Mouse (Mus musculus) kidney, adult 2 months (tissue): ENCODE results near the gene Lsmem1. TPM values are rescaled to one million over a fixed set of nuclear protein-coding genes. Genes with fewer than 3 reads are reported as not detected.

Experiments used
- DNase-seq: peaks from one replicate; pipeline ENCODE4 v3.0.0; 2021
- H3K27ac ChIP-seq: fragments of 200-500 bp; 2 replicates; pipeline ENCODE4 v1.5.1; 2012; ENCODE audit warnings: low read depth, low read length, control low read depth, inconsistent platforms; ENCODE audit not compliant: insufficient read depth
- H3K27me3 ChIP-seq: fragments of 200-500 bp; replicated peaks from 2 replicates; pipeline ENCODE4 v1.6.1; 2012; ENCODE audit warnings: mild to moderate bottlenecking, moderate library complexity, low read length, inconsistent platforms; ENCODE audit not compliant: control insufficient read depth, insufficient read depth
- H3K36me3 ChIP-seq: fragments of 200-500 bp; 2 replicates; pipeline ENCODE4 v1.6.1; 2012; ENCODE audit warnings: mild to moderate bottlenecking, moderate library complexity, low read length, inconsistent platforms; ENCODE audit not compliant: control insufficient read depth, insufficient read depth
- H3K4me1 ChIP-seq: fragments of 200-500 bp; 2 replicates; pipeline ENCODE4 v1.6.1; 2011; ENCODE audit warnings: low read length; ENCODE audit not compliant: control insufficient read depth, insufficient read depth
- H3K4me3 ChIP-seq: fragments of 200-500 bp; 2 replicates; pipeline ENCODE4 v1.5.1; 2011; ENCODE audit warnings: mild to moderate bottlenecking, low read depth, low read length, control low read depth; ENCODE audit not compliant: insufficient read depth
- CTCF ChIP-seq: fragments of 200-500 bp; conservative IDR thresholded peaks from 2 replicates; pipeline ENCODE4 v1.5.1; 2011; ENCODE audit warnings: low read depth, mild to moderate bottlenecking, control low read depth, low read length, moderate library complexity, mixed read lengths; ENCODE audit not compliant: insufficient read depth, insufficient read length
- POLR2A ChIP-seq: fragments of 200-500 bp; IDR thresholded peaks from one replicate; pipeline ENCODE4 v1.6.1; 2011; ENCODE audit warnings: low read depth, low read length, control low read depth
- WGBS: fragments of 180-500 bp; shearing (Covaris S2); methylation state at CpG from one replicate; pipeline ENCODE4 v1.1.7; 2018; 5-methylcytosine and 5-hydroxymethylcytosine counted together
- polyA plus RNA-seq: library from polyadenylated mRNA; depleted of rRNA; stranded (reverse); fragments of >200 nt; gene quantifications from 2 replicates; pipeline ENCODE4 v1.2.3, GENCODE M21; 2012

Gene Lsmem1
- polyA plus RNA-seq, 1 experiment: 0.20 TPM

DNA sequence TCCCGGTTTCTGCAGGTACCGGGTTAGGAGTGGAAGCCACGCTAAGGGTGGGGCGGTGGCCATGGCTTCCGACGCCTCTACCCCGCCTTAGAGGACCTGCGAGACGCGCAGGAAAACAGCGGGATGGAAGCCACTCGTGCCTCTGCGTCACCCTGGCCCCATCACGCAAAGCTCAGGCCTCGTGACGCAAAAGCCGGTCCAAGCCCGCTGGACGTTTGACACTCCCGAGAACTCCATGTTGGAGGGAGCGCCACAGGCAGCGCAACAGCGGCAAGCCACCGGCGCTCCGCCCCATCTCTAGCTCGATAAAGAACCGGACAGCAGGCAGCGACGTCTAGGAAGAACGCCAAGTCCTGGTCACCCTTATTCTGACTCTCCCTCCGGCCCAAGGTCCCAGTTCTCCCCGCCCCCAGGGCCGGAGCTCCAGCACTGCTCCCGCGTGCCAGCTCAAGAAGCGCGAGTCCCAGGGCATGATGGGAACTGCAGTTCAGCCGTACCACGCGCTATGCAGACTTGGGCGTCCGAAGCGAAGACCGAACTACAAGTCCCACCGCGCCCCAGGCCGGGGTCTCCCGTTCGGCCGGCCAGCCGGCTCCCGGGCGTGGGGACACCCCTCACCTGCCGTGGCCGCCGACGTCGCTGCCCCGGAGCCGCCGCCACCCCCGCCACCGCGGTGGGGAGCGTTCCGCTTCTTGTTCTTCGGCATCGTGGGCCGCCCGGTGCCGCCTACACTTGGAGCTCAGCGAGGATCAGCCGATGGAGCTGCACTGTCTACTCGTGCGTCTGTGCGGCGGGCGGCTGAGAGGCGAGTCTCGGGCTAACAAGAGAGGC is 23.2 kb upstream of the Lsmem1 start:
- H3K27me3 ChIP-seq: no peaks in the 10 kb centered on the region
- under 1% methylated on average over 81 of the region's 81 CpGs for WGBS
- H3K36me3 ChIP-seq: no peaks in the 10 kb centered on the region
- DNase-seq: peak; percentile 99
- peak; percentile 34 for TF ChIP-seq POLR2A
- TF ChIP-seq CTCF: no peak
- H3K4me3 ChIP-seq: peak overlapping the region; percentile 79
- H3K4me1 ChIP-seq: peaks cover 12% of the 10 kb centered on the region
- peak overlapping the region; percentile 92 for H3K27ac ChIP-seq

GRCm38 (mm10) chr12:40221611-40222010 is 22.3 kb upstream of the Lsmem1 start:
- Histone ChIP-seq H3K4me1 (peaks cover 12% of the 10 kb centered on the region), H3K27me3 (no peaks in the 10 kb centered on the region), H3K36me3 (no peaks in the 10 kb centered on the region; the same call in 1 of the 2 replicates), H3K4me3 (peak overlapping the region; percentile 79; the same call in 1 of the 2 replicates), H3K27ac (no peak overlapping the region)
- TF ChIP-seq POLR2A (no peak), CTCF (no peak)
- DNase-seq: no peak
- WGBS: 3% methylated on average over 5 of the region's 5 CpGs

GRCm38 (mm10) chr12:40220896-40221295 is 21.6 kb upstream of the Lsmem1 start:
- Histone ChIP-seq H3K36me3 (peaks cover 2% of the 10 kb centered on the region; the same call in 1 of the 2 replicates), H3K27me3 (no peaks in the 10 kb centered on the region), H3K4me3 (no peak overlapping the region; the same call in 1 of the 2 replicates), H3K27ac (no peak overlapping the region), H3K4me1 (peaks cover 12% of the 10 kb centered on the region)
- 5% methylated on average over 3 of the region's 3 CpGs for WGBS
- no peak for DNase-seq
- no peak for TF ChIP-seq CTCF
- TF ChIP-seq POLR2A: no peak

- H3K36me3 ChIP-seq: peaks cover 4% of the 10 kb centered on the region; the same call in 1 of the 2 replicates
- WGBS: 6% methylated on average over 3 of the region's 3 CpGs
- H3K4me1 ChIP-seq: peaks cover 12% of the 10 kb centered on the region
- H3K27ac ChIP-seq: peak overlapping the region; percentile 3
- H3K4me3 ChIP-seq: no peak overlapping the region
- TF ChIP-seq CTCF: no peak
- no peak for TF ChIP-seq POLR2A
- H3K27me3 ChIP-seq: no peaks in the 10 kb centered on the region
- DNase-seq: peak; percentile 89
Measured at GRCm38 (mm10) chr12:40220001-40220570, 20.8 kb upstream of the Lsmem1 start.

- whole genome bisulfite sequencing: 51% methylated on average over 2 of the region's 2 CpGs
Measured at GRCm38 (mm10) chr12:40218430-40218945, 19.2 kb upstream of the Lsmem1 start.

GRCm38 (mm10) chr12:40217776-40218175 is 18.5 kb upstream of the Lsmem1 start:
- no peak for TF ChIP-seq CTCF
- TF ChIP-seq POLR2A: no peak
- Histone ChIP-seq H3K36me3 (peaks cover 13% of the 10 kb centered on the region), H3K27me3 (no peaks in the 10 kb centered on the region), H3K4me3 (no peak overlapping the region), H3K4me1 (peaks cover 12% of the 10 kb centered on the region), H3K27ac (0 out of 2 replicates have a peak overlapping the region, but pooled peaks have one; percentile 35)
- 69% methylated on average over 2 of the region's 2 CpGs for WGBS
- peak; percentile 16 for DNase-seq

More at GRCm38 (mm10) chr12:40218430-40218945, 19.2 kb upstream of the Lsmem1 start:
- Histone ChIP-seq H3K27ac (0 out of 2 replicates have a peak overlapping the region, but pooled peaks have one; percentile 35), H3K27me3 (no peaks in the 10 kb centered on the region), H3K36me3 (peaks cover 9% of the 10 kb centered on the region), H3K4me3 (no peak overlapping the region), H3K4me1 (peaks cover 12% of the 10 kb centered on the region)
- DNase-seq: peak; percentile 61
- TF ChIP-seq CTCF: no peak
- no peak for TF ChIP-seq POLR2A
